Mouse (Mus musculus) heart, adult 18-20 months (tissue): ENCODE data around the gene Trim45. TPM values are rescaled to one million over a fixed set of nuclear protein-coding genes. Genes with fewer than 3 reads are reported as not detected.

ENCODE experiments used
- DNase-seq, 2 experiments: peaks; one replicate each; pipeline ENCODE4 v3.0.0; 2021 to 2022; ENCODE audit warnings: mixed read lengths in 1 of 2
- long read RNA-seq, 2 experiments: library from polyadenylated mRNA; stranded (forward); transcript quantifications; one replicate each; pipeline ENCODE4 v2.0.0; 2021
- total RNA-seq, 2 experiments: library from RNA; stranded (reverse); gene quantifications; 2 replicates each; pipeline ENCODE4 v1.2.3; 2021

Gene Trim45
- total RNA-seq: 10 to 100 TPM; 10.5 to 12.1 TPM
- long read RNA-seq, experiment 1, partial matches to known transcripts: 1 of 2 reads
- long read RNA-seq, experiment 1, other reads (novel, unspliced or antisense): 1 of 2 reads
- long read RNA-seq, experiment 2, full-length matches to known transcripts: 1 of 3 reads
- long read RNA-seq, experiment 2, partial matches to known transcripts: 2 of 3 reads
- long read RNA-seq, experiment 2, other reads (novel, unspliced or antisense): 0 of 3 reads

DNA sequence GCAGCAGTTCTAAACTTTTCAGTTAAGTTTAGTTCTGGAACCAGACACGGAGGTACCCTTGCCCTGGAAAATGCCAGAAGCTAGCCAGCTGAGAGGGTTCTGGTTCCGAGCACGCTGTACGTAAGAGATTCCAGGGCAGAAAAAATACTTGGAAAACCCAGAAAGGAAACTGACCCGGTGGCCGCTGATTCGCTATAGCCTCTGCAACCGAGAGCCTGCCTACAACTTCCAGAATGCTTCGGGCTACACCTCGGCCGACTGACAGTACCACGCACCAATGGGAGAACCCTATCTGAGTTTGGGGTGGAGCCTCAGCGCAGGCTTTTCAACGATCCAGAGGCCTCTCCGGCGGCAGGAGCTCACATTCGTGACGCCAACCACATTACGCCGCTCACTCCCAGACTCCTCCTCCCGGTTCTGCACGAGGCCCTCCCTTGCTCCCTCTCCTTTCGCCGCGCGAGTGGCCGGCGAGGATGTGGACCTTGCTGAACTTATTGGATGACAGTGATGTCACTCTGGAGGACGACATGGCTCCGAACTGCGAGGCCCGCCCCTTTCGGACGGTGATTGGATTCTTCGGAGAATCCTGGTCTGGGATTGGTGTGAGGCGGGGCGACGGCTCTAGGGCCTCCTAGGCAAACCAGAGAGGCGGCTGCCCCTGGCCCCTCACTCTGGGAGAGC, at the start of gene Trim45:
Trim45 (plus strand) TSS at position 378 of the 681 bp plus-strand sequence.
- DNase-seq: peak; percentile 99 to 100

DNA sequence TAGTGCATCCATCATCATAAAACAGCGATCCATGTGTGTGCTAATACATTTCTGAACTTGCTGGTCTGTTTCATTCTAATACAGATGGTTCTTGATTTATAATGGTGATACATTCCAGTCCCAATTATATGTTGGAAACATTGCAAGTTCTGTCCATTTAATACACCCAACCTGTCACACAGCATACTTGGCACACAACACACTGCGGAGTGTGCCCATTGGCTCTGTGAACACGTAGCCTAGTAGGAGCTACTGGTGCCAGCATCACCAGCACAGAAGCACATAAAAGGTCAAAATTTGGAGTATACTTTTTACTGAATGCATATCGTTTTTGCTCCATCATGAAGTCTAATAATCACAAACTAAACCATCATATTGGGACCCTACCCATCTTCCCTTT, 44.9 kb upstream of the Trim45 start:
- DNase-seq: no peak

DNA sequence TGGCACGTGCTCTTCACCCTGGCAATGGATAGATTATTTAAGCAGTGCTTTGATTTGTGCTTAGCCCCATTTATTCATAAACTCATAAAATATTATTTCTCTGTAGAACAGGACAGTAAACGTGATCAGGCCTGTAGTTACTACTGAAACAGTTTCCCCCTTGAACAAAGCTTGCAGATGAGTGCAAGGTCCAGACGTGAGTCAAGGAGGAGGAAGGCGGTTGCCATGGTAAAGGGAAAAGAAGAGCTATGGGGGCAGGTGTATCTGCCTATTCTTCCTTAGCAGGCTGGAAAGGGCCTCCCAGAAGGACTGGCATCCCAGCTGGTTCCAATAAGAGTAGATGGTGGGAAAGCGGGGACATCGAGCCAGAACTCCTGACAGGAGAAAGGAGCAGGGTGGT, 40.6 kb upstream of the Trim45 start:
- DNase-seq: no peak

DNA sequence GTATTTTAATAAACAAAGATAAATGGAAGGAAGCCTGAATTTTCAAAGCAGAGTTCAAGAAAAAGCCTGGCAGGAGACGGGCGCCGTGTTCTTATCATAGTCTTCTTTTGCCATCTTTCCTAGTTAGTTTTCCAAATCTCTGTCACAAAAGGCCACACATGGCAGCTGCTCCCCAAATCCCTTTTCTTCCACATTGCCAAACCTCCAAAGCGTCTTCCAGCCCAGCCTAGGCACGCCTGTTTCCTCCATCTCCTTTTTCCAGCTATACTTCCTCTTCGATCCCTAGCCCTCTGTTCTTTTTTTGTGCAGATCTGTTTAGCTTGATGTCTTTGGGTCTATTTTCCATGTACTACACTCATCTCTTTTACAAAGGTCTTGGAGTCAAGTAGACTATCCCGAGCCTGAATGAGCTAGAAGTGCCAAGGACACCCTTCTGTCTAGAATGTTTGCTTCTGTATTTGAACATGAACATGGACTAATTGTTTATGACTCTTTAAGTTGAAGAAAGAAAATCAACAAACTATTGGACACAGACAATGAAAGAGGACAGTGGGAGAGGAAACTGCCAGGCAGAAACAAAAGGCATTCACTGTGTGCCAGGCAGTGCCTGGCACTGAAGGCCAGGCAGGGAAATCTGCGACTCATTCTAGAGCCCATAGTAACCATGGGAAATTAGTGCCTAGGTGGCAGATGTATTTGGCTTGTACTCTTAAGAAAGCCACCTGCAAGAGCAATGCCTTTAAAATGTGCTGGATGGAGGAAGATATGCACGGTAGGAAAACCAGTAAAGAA, 40.0 kb upstream of the Trim45 start:
- DNase-seq: no peak

DNA sequence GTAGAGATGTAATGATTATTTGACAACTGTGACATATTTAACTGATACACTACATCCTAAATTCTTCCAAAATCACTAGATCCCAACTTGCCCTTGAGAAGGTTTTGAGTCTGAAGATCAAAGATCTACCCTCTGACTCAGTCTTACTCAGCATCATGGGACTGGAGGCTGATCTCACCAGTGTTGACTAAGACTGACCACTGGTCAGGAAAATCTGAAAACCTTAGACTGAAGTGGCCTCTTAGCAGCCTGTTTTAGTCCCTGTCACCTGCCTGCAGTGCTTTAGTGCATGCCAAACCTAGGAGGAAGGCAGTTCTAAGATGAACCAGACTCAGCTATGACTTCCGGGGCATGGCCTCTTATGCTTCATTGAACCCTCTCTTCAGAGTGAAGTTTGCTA, 32.8 kb upstream of the Trim45 start:
- no peak for DNase-seq

DNA sequence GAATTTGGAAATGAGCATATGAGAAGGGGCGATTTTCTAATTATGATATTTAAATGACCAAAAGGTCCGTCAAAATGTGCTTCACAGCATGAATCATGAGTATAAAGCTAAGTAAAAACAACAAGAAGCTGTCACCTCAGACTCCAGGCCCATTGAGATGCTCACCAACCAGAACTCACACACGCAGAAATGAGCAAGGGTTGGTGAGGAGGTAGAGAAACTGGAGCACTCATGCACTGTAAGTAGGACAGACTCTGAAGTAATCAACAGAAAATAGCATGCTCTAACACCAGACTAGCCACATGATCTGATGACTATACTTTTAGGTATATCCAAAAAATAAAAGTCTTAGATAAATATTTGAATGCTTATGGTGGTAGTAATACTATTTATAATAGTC, 31.6 kb upstream of the Trim45 start:
- DNase-seq: no peak

DNA sequence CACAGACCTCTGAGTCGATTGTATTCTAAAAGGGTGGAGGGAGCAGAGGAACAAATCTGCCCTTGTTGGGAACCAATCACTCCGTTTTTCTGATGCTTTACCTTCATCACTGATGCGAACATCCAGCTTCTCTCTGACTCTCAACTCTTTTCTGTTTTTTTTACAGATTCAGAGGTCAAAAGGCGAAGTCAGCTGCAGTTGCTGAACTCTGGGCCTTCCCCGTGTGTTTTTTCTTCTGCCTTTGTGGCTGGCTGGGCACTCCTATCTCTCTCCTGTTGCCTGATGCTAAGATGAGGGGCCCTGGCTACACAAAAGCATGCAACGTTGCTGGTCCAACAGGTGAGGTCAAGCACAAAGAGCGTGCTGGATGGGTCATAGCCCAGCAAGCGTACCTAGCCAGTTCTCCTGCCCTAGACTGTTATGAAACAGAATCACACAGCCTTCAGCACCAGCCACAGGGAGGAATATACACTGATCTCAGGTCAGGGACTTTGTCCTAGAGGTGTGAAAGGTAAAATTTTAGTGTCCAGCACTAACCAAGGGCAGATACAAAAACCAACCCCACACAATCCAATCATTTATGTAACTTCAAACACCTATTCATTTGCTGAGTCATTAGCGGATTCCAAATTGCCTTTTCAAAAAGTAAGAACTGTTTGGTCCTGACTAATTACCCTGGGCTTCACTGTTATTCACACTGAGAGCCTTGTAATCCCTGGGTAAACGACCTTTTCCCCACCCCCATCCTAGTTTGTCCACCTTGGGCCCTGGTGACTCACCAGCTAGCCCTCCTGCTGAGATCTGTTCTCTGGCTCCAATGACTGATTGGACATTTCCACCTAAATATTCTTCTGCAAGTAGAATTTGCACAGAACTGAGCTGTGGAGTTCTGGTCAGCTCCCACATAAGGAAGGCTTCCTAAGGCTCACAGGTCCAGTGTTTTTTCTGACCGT, 29.3 kb upstream of the Trim45 start:
- no peak for DNase-seq

DNA sequence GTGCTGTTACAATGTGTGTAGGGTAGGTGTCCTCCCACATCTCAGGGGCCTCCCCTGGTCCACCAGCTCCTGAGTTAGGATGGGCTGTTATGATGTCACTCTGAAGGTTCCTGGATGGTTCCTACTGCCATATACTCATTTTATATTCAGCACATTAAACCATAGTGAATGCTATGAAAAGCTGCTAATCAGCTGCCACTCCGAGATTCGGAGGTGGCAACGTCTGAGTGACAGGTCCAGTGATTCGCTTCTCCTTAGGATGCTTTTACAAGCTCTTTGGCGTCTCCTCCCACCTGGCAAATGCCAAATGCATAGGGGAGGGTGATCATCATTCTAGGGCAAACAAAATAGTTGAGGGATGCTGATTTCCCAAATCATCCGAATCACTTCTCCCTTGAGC, 26.5 kb upstream of the Trim45 start:
- no peak for DNase-seq

DNA sequence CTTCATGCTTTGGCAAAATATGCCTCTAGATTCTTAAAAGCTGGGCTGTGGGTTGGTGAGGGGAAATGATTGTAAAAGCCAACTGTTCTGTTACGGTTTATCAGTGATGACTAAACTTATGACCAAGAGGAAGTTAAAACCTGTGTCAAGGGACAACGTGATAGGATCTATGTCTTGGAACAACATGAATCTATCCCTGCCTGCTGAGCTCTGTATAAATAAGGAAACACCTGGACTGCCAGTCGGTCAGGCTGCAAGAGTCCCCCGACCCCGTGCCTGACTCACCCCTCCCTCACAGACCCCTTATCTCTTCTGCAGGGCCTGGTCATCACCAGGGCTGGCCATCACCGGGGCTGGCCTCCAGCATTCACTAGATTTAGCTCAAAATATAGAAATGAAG, 15.9 kb upstream of the Trim45 start:
- DNase-seq: no peak

DNA sequence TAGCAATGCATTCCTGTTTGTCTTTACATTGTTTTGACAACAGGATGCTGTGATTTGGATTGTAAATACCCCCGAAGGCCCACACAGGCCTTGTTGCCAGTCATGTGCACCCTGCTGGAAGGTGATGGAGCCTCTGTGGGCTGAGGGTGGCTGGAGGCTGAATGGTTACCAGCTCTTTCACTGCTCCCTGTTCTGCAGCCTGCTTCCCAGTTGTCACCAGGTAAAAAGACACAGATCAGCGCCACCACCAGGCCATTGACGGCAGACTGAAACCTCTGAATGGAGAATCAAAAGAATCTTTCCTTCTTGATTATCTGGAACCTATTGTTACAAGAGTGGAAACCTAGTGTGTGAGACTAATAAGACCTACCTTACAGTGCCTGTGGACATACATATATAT, 15.1 kb upstream of the Trim45 start:
- peak in 1 of 2 experiments; percentile 28 for DNase-seq

DNA sequence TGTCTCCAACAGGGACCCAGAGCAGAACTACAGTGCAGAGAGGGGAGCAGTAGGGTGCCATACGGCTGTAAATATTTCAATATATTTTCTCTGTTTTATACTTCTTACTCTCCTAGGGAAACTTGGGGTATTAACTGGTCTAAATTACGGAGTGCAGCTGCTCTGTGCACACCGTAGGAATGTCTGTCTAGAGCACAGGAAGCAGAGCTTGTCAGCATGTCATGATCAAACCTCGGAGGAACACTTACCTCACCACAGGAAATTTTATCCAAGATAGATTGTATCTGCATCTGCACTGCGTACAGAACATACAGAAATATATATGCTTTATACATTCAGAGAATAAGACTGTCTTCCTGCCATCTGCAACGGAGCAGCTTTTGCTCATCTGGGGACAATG, 13.4 kb upstream of the Trim45 start:
- no peak for DNase-seq

DNA sequence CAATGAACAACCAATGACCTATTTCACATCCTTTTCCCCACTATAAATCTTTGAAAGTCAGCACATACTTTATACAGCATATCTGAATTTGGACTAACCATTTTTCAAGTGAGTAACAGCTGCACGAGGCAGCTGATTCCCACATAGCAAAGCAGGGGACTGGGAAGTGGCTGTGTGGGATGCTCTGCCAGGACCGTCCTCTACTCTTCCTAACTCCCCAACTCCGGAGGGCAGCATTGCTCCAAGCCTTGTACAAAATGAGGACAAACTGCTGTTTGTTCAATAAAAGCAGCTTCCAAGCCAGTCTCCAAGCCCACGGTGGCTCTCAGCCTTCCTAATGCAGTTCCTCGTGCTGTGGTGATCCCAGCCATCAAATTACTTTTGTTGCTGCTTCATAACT, 11.4 kb upstream of the Trim45 start:
- DNase-seq: no peak

DNA sequence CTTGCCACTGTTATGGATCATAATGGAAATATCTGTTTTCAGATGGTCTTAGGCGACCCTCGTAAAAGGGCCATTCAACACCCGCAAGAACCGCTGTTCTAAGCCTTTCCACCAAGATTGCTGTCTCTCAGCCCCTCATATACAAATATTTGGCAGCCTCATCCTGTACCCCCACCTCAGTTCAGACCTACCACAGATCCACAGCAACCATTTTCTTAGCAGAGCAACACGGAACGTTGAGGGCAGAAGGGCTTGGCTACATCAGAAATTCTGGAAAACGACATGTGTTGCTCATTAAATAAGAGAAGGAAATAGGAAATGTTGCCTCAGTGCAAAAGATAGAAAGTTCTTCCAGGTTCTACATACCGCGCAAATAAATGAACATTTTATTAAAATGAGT, 11.0 kb upstream of the Trim45 start:
- DNase-seq: no peak

DNA sequence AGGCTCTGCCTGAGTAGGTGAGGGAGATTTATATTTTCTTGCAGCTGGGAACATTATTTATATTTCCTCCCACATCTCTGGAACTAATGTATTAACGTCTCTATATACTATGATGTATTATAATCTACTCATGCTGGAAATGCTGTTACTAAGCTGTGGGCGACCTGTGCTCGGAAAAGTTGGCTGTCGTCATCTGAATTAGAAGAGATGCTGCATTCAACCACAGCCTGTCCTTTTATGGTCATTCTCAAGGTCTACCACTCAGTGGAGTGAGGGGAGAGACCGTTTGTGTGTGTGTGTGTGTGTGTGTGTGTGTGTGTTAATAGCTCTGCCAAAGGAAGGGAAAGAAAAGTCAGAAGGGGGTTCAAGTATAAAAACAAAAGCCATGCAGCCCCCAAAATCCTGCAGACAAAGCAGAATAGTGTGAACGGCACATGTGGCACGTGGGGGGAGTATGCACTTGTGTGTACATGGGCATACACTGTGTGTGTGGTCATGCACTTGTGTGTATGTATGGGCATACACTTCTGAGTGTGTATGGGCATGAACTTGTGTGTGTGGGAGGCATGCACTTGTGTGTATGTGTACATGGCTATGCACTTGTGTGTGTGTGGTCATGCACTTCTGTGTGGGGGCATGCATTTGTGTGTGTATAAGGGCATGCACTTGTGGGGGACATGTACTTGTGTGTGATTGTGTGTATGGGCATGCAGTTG, 10.3 kb upstream of the Trim45 start:
- DNase-seq: no peak

DNA sequence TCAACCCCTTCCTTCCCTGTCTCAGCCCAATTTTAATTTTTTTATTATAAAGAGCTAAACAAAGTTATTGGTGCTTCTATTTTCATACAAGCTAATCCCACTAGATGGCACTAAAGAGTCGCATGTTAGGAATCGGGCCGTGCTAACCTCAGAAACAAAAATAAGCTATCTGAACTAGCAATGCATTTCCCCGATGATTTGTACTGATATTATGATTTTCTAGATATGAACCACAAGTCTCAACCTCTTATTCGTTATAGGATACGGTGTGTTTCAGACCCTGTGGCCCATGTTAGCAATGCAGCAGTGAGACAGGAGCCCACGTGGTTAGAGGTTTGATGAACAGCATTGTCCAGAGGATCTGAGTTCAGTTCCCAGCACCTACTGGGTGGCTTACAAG, 5.2 kb upstream of the Trim45 start:
- peak; percentile 25 to 78 for DNase-seq

DNA sequence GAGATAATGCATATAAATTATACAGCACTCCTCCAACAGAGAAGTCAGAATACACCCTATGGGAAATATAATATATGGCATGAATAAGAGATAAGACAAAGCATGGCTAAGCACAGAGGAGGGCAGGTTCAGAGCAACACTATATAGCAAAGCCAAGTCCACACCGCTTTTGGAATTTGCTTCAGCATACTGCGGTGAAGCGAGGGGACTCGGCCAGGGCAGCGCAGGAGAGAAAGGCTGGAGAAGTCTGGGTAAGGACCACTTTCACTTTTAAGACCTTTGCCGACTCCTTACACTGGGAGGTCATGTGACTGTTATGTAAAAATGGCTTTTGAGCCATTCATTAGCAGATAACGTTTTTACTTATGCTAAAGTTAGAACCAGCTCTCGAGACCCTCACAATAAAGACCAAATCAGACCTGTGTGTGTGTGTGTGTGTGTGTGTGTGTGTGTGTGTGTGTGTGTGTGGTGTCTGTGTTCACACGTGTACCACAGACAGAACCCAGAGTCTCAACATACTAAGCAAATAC, 1.3 kb upstream of the Trim45 start:
- no peak for DNase-seq

DNA sequence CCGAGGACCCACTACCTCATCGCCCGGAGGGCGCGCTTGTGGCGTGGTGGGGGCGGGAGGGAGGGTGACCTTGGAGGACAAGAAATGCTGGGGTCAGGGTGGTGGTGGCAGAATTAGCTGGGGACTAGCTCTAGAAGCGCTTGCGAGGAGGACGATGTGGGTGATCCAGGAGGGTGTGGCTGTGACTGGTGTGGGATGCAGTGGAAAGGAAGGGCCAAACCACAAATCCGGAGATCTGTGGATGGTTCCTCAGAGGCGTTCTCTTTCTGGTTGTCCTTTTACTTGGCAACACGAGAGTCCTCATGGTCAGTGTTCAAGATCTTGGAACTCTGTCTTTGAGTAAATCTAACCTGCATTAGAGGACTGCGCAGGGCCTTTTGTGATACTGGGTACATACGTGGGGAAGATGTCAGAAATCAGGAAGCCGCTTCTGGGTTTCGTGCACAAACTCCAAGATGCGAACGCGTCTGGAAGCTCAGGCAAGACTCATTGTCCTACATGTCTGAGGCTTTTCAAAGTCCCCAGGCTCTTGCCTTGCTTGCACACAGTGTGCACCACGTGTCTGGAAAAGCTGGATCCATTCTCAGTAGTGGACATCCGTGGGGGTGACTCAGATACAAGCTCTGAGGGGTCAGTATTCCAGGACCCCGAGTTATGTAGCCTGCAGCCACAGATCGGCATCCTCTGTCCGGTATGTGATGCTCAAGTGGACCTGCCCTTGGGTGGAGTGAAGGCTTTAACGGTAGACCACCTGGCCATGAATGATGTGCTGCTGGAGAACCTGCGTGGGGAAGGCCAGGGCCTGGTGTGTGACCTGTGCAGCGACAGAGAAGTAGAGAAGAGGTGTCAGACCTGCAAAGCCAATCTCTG, 739 bp downstream of the Trim45 start:
- DNase-seq: peak in 1 of 2 experiments; percentile 22

DNA sequence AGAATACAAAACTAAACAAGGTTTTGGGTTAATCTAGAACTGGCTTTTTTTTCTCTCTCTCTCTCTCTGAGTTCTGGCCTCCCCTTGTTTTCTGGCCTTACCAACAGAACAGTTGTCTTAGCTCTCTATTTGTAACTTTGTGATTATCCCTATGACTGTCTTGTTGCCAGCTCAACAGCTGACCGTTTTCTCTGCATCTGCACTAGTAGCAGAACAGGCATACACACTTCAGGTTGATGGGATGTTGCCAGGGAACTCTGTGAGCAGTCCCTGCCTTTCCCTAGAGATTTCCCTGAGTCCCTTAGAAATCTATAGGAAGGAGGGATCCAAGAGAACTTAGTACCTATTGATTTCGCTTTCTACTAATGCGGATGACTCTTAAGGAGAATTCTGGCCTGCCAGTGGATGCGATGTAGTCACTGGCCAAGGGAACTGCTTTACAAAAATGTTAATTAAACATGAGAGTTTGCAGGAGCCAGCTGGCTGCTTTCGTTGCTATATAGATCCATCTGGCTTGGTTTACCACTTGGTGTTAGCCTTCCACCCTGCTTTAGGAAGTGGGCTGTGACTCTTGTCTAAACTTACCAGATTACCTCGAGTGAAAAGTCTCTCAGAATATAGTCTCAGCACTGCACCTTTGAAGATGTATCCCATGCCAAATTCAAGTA, 2.2 kb downstream of the Trim45 start:
- DNase-seq: peak; percentile 44 to 52

DNA sequence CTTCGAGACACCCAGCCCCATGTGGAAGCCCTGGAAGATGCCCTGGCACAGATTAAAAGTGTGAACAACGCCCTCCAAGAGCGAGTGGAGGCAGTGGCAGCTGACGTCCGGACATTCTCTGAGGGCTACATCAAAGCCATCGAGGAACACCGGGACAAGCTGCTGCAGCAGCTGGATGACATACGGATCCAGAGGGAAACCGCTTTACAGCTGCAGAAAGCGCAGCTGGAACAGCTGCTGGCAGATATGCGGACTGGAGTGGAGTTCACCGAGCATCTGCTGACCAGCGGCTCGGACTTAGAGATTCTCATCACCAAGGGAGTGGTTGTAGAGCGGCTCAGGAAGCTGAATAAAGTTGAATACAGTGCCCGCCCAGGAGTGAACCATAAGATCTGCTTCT, 3.2 kb downstream of the Trim45 start:
- DNase-seq: peak; percentile 30 to 42
